ENCODE assay signal across 7 mouse cellular contexts in the genomic region with DNA sequence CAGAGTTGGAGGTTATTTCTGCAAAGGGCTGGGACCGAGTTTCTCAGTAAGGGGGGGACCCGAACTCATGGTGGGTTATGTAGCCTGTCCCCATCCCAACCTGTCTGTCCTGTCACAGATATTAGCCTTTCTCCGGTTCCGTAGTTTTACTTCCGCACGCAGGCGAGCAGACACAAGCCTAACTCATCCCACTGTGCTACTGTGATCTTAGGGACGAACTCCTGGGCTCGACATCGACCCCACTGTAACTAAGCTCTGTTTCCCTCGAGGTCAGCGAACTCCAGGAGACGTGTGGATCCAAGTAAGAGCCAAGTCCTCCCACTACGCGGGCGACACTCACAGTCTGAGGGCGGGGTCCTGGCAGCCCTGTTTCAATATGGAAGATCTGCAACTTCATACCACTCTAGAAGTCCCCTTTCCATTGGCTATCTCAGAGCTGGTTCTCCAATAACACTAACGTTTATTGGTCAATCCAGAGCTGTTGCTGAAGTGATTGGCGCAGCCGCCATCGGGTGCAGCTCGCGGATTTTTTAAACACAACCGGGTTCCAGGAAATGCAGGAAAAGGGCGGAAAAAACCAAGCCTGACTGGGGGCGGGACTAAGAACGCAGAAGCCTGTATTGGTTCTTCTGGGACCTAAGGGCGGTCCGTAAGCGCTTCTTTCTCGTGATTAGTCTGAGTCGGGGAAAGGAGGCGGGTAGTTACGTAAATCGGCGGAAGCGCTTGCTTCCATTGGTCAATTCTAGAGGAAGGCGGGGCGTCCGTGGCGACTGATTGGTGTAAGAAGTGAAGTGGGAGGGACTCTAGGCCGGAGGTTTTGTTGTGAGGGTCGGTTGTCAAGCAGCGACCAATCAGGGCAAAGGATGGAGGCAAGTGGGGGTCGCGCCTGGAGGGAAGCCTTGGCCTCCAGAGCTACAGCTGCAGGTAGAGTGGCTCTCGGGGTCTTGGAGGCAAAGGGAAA. TPM values are rescaled to one million over a fixed set of nuclear protein-coding genes. Genes with fewer than 3 reads are reported as not detected.
DNase-seq lines count a peak whose midpoint lies in the region; ATAC-seq lines count a peak whose summit lies in the region.

A gene (plus strand): TSS at position 806 of the 961 bp plus-strand sequence.

- under 1% methylated on average over 47 of the region's 47 CpGs for WGBS in embryonic facial prominence, embryonic 12.5 days
- under 1% methylated on average over 47 of the region's 47 CpGs for WGBS in limb, embryonic 11.5 days
- under 1% methylated on average over 47 of the region's 47 CpGs for WGBS in midbrain, embryonic 14.5 days

- H3K9ac ChIP-seq in embryonic facial prominence, embryonic 12.5 days: peak within 1 kb of the TSS; percentile 84
- peak within 1 kb of the TSS; percentile 81 for H3K9ac ChIP-seq in limb, embryonic 11.5 days (ENCODE audit: low read length)
- H3K9ac ChIP-seq in midbrain, embryonic 14.5 days (replicated peaks; ENCODE audit: low read length): peak within 1 kb of the TSS; percentile 70

- H3K36me3 ChIP-seq in embryonic facial prominence, embryonic 12.5 days: peaks cover 20% of the 10 kb centered on the region
- H3K36me3 ChIP-seq in limb, embryonic 11.5 days (ENCODE audit: control insufficient read depth, insufficient read depth, low read length): no peaks in the 10 kb centered on the region
- H3K36me3 ChIP-seq in midbrain, embryonic 14.5 days (ENCODE audit: control insufficient read depth, insufficient read depth, low read length): peaks cover 27% of the 10 kb centered on the region

- peak within 1 kb of the TSS; percentile 74 for H3K27ac ChIP-seq in embryonic facial prominence, embryonic 12.5 days
- peak within 1 kb of the TSS; percentile 65; the same call in 1 of the 2 replicates for H3K27ac ChIP-seq in limb, embryonic 11.5 days (replicated peaks; ENCODE audit: low read depth, low read length)
- peak within 1 kb of the TSS; percentile 80 for H3K27ac ChIP-seq in midbrain, embryonic 14.5 days (replicated peaks; ENCODE audit: low read depth, low read length)

- no peaks in the 10 kb centered on the region for H3K27me3 ChIP-seq in embryonic facial prominence, embryonic 12.5 days
- H3K27me3 ChIP-seq in limb, embryonic 11.5 days (ENCODE audit: control insufficient read depth, insufficient read depth, low read length): no peaks in the 10 kb centered on the region
- H3K27me3 ChIP-seq in midbrain, embryonic 14.5 days (ENCODE audit: control insufficient read depth, insufficient read depth, low read length): no peaks in the 10 kb centered on the region

- peak; percentile 96 for ATAC-seq in embryonic facial prominence, embryonic 12.5 days (ENCODE audit: insufficient number of reproducible peaks, insufficient read depth, low FRiP score, low TSS enrichment)
- peak; percentile 98 for ATAC-seq in limb, embryonic 11.5 days (ENCODE audit: insufficient number of reproducible peaks, low FRiP score, low TSS enrichment, low read depth)
- ATAC-seq in midbrain, embryonic 14.5 days (ENCODE audit: low FRiP score, low TSS enrichment): peak; percentile 97

- no peaks in the 10 kb centered on the region for H3K9me3 ChIP-seq in embryonic facial prominence, embryonic 12.5 days
- H3K9me3 ChIP-seq in limb, embryonic 11.5 days (ENCODE audit: control insufficient read depth, low read length): no peaks in the 10 kb centered on the region
- no peaks in the 10 kb centered on the region for H3K9me3 ChIP-seq in midbrain, embryonic 14.5 days (ENCODE audit: control insufficient read depth, low read length)

- H3K4me2 ChIP-seq in embryonic facial prominence, embryonic 12.5 days (replicated peaks): peak within 1 kb of the TSS; percentile 94
- H3K4me2 ChIP-seq in limb, embryonic 11.5 days (ENCODE audit: low read depth, severe bottlenecking): peak within 1 kb of the TSS; percentile 88
- H3K4me2 ChIP-seq in midbrain, embryonic 14.5 days (ENCODE audit: low read length): peak within 1 kb of the TSS; percentile 94

- DNase-seq in adrenal gland, postnatal 25 days: peak; percentile 93
- peak; percentile 100 for DNase-seq in heart, adult 11 months
- DNase-seq in kidney, adult 18-20 months: peak; percentile 96
- DNase-seq in limb, embryonic 11.5 days (ENCODE audit: low spot score): peak; percentile 98
- peak; percentile 99 for DNase-seq in midbrain, embryonic 14.5 days
- DNase-seq in spleen, adult 18-20 months: peak; percentile 93 to 95

- H3K4me3 ChIP-seq in embryonic facial prominence, embryonic 12.5 days: peak within 1 kb of the TSS; percentile 85
- H3K4me3 ChIP-seq in limb, embryonic 11.5 days (ENCODE audit: low read depth, low read length): peak within 1 kb of the TSS; percentile 78
- H3K4me3 ChIP-seq in midbrain, embryonic 14.5 days (replicated peaks; ENCODE audit: low read depth, low read length): peak within 1 kb of the TSS; percentile 64

- H3K4me1 ChIP-seq in embryonic facial prominence, embryonic 12.5 days: peaks cover 10% of the 10 kb centered on the region
- peaks cover 7% of the 10 kb centered on the region; the same call in 1 of the 2 replicates for H3K4me1 ChIP-seq in limb, embryonic 11.5 days (ENCODE audit: control insufficient read depth, insufficient read depth, low read length)
- H3K4me1 ChIP-seq in midbrain, embryonic 14.5 days (ENCODE audit: control insufficient read depth, insufficient read depth, low read length): peaks cover 11% of the 10 kb centered on the region

RNA-seq across cellular contexts. Expression of the gene that starts here (rescaled TPM):
- 13.2 and 14.1 TPM in 2 replicates for total RNA-seq in adrenal gland, postnatal 25 days (2021)
- polyA plus RNA-seq in embryonic facial prominence, embryonic 12.5 days (2016; fragmentation: Nextera tagmentation; extraction: Ambion mirVana): 28.9 and 30.9 TPM in 2 replicates
- 23.6 and 31.7 TPM in 2 replicates for polyA plus RNA-seq in limb, embryonic 11.5 days (2014; fragmentation: Nextera tagmentation; extraction: Ambion mirVana)
- polyA plus RNA-seq in midbrain, embryonic 14.5 days (2014; fragmentation: Nextera tagmentation; extraction: Ambion mirVana): 42.4 and 46.1 TPM in 2 replicates

Comparison
In these comparisons a context has a peak if more than half of its experiments do, and no peak if none do; other contexts are left out.
1. Peak in every context shown above with its lines: DNase-seq, ATAC-seq, H3K4me3 ChIP-seq and H3K27ac ChIP-seq.